Mouse (Mus musculus) right cerebral cortex, postnatal 14 days (tissue): ENCODE results near the gene Pcyt1a.
"Not testable (repeated sequence)": the region's sequence is repeated elsewhere in the genome, so short reads cannot be mapped to it uniquely, and the experiment has no call there.

Experiments used
- DNase-seq: peaks from one replicate; pipeline ENCODE4 v3.0.0; 2022

Gene Pcyt1a

GRCm38 (mm10) chr16:32434066-32434465, 3.3 kb downstream of the Pcyt1a start:
- DNase-seq = no peak

DNA sequence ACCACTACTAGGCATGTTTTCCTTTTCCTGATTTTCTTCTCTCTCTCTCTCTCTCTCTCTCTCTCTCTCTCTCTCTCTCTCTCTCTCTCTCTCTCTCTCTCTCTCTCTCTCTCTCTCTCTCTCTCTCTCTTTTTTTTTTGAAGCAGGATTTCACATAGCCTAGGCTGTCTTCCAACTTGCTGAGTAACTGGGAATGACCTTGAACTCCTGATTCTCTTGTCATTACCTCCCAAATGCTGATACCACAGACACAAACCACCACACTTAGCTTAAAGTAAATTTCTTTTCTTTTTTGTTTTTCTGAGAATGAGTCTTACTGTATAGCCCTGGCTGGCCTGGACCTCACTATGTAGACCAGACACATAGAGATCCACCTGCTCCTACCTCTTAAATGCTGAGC, 4.0 kb downstream of the Pcyt1a start:
- no peak for DNase-seq

- DNase-seq = no peak
These were observed 5.9 kb downstream of the Pcyt1a start for GRCm38 (mm10) chr16:32436657-32437056.

GRCm38 (mm10) chr16:32437266-32437665, 6.5 kb downstream of the Pcyt1a start:
- DNase-seq = no peak

GRCm38 (mm10) chr16:32441432-32441831, 10.7 kb downstream of the Pcyt1a start:
- no peak for DNase-seq

DNA sequence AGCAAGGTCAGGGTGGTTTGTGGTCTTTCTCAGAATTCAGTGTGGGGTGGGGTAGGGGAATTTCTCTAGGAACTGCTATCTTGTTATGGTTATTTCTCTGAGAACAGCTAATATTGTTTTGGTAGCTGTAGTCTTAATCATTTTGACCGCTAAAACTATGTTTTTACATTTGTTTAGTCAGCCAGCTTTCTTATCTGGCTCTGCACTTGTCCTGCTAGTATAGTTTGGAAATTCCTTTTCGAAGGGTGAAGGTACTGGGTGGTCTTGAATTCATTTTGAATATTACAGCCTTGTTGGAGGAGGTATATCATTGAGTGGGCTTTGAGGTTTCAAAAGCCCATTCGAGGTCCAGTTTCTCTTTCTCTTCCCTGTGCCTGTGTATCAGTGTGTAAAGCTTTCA, 13.9 kb downstream of the Pcyt1a start:
- not testable (repeated sequence) for DNase-seq

GRCm38 (mm10) chr16:32445558-32445957, 14.8 kb downstream of the Pcyt1a start:
- DNase-seq = no peak

GRCm38 (mm10) chr16:32446563-32447138, 15.9 kb downstream of the Pcyt1a start:
- no peak for DNase-seq

- no peak for DNase-seq
These were observed 18.9 kb downstream of the Pcyt1a start for GRCm38 (mm10) chr16:32449665-32450064.

DNA sequence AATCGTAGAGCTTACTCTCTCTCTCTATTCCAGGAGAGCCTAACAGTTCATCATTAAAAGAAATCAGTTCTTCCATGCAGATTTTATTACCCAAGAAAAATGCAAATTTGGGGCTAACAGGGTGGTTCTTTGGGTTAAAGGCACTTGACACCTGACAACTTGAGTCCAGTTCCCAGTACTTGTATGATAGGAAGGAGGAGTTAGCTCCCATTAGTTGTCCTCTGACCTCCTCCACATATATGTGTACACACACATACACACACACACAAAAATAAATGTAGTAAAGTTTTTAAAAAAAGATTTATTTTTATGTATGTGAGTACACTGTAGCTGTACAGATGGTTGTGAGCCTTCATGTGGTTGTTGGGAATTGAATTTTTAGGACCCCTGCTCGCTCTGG, 19.4 kb downstream of the Pcyt1a start:
- DNase-seq = no peak

DNA sequence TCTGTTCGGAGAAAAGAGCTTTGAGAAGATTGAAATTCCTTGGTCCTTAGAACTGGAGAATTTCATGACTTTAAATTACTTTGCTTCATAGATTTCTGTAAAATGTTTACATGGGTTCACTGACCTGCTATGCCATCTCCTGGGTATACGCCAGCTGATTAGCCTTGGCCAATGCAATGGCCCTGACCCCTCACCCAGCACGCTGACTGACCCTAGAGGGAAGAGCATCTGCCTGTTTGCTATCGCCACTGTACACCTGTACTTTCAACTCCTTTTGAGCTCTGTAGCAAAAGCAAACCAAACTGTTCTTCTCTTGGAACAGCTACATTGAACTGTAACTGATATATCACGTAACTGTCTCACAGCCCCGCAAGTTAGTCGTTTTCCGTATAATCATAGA, 22.4 kb downstream of the Pcyt1a start:
- DNase-seq = no peak

DNA sequence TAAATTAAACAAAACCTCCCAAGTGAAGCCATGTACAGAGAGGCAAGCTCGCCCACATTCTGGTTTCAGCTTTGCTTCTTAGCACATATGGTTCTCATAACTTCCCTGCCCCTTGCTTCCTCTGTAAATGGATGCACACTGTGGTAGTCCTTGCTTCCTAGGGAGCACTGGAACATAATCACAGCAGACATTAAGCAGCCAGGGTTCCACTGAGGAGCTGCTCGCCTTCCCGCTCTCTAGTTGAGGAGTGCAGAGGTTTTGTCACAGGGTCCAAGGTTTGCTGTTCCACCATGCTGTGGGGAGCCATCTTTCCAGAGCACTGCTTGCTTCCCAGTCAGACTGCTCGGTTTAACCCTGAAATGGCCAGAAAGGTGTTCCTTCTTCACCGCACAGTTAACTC, 23.9 kb downstream of the Pcyt1a start:
- no peak for DNase-seq

DNA sequence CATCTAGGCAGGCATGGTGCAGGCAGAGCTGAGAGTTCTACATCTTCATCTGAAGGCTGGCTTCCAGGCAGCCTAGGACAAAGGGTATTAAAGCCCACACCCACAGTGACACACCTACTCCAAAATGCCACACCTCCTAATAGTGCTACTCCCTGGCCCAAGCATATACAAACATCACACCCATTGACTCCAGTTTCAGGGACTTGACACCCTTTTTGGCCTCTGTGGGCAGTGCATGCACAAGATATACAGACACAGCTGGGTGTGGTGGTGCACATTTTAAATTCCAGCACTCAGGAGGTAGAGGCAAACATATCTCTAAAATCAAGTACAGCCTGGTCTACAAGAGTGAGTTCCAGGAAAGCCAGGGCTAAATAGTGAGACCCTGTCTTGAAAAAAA, 25.4 kb downstream of the Pcyt1a start:
- no peak for DNase-seq

DNA sequence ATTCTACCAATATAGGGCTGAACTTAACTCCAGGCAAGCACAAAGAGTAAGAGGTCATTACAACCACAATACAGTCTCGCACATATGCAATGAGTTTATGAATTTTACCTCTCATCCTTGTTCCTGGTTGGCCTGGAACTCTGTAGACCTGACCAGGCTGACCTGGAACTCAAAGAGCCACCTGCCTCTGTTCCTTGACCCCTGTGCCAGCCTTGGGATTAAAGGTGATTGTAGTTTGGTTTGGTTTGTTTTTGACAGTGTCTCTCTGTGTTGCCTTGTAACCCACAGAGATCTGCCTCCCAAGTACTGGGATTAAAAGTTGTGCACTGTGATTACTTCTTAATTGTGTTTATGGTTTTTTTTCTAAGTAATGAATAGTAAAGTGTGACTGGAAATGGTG, 26.0 kb downstream of the Pcyt1a start:
- no peak for DNase-seq

GRCm38 (mm10) chr16:32457589-32458386, 27.1 kb downstream of the Pcyt1a start:
- no peak for DNase-seq

DNA sequence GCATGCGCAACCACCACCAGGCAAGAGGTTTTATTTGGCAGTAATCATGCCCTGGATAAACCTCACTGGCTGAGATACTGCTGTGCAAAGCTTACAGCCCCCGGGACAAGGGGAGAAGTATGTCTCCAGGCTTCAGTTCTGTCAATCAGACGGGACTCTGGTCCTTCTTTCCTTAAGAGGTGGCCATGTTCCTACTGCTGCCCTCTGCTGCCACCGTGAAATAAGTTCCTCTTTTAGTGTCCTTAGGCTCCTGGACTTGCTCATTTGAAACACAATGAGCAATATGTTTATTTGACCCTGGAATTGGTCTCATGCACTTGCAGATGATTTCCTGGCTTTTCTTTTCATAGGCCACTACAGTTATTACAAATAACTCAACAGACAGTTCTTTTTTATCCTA, 29.8 kb downstream of the Pcyt1a start:
- DNase-seq = no peak

GRCm38 (mm10) chr16:32461713-32462112, 31.0 kb downstream of the Pcyt1a start:
- no peak for DNase-seq

GRCm38 (mm10) chr16:32462950-32463349, 32.2 kb downstream of the Pcyt1a start:
- no peak for DNase-seq

DNA sequence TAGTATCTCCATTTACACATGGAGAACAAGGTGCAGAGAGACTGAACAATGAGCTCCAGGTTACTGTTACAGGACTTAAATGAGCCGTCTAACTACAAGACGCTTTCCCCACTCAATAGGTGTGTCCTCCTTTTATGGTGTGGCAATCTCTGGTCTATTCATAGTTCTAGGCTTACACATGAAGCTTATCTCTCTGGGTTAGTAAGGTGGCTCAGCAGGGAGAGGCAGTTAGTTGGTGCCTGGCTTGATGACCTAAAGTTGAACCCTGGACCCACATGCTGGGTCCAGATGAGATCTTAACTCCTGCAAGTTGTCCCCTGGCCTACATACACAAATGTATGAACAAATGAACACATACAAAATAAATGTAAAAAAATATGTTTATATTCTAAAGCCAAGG, 32.7 kb downstream of the Pcyt1a start:
- no peak for DNase-seq

GRCm38 (mm10) chr16:32464908-32465307, 34.2 kb downstream of the Pcyt1a start:
- no peak for DNase-seq

- DNase-seq = no peak
These were observed 37.8 kb downstream of the Pcyt1a start for GRCm38 (mm10) chr16:32468488-32468887.

GRCm38 (mm10) chr16:32469404-32470105, 38.8 kb downstream of the Pcyt1a start:
- DNase-seq = no peak

DNA sequence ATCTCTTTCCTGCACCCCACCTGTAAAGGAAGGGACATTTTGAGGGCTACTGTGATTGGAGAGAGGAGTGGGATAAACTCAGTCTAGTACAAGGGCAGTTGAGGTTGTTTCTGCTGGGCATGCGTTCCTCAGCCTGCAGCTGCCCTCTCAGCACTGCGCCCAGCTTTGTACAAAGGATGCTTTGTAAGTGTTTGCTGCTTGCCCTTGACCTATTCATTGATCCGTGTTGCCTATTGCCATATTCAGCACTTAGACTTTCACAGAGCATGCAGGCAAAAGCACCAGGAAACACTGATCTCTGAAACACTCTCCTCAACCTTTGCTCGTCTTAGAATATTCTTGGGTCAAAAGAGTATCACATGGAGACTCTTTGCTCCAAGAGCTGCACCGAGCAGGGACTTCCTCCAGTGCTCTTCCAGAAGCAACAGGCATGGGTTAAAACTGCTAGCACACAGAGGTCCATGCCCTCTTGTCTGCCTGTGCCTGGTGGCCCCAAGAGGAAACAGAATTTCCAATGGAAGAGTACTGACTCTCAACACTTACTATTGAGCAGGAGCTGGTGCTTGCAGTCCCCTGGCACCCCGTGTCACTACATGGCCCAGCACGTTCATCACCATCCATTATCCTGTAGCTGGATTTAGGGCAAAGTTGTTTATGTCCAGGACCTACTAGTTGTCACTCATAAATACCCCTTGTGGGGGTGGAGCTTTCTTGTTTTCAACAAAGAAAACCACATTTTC, 41.7 kb downstream of the Pcyt1a start:
- no peak for DNase-seq
